Mouse (Mus musculus): ENCODE measurements at regions not wholly inside any gene's neighbourhood (a gene's known extent, or its start where the extent isn't known, plus 50 kb on each side); places are given as distances from the start of the nearest gene placed in this dataset.

DNA sequence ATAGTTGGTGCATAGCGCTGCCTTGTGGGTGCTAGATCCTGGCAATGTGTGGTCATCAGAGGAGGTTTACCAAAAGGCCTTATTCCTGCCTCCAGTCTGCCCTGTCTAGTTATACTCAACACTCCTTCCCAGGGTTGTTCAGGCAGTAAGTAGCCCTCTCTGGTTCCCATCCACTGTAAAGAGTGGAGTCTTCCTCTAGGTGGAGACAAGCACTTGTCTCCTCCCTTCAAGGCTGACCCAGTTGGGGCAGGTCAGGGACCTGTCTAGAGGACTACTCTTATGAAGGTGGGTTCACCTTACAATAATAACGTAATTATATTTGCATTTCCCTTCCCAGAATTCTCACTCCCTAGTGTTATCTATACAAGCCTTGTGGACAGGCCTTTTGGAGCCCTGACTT is 88.9 kb downstream of the Eif4e start:
- TF ChIP-seq CTCF (IDR thresholded peaks at IDR 0.05; ENCODE audit: low read depth, low read length) = no peak
- no peak for TF ChIP-seq POLR2A (IDR thresholded peaks at IDR 0.05; ENCODE audit: insufficient read depth, low read length)
- TF ChIP-seq EP300 (IDR thresholded peaks at IDR 0.05; ENCODE audit: insufficient read depth, low read depth, low read length) = no peak

Measured in ES-Bruce4 (cell line).